Mouse (Mus musculus): ENCODE data around the gene Dpp9.
"Not testable (repeated sequence)": the region's sequence is repeated elsewhere in the genome, so short reads cannot be mapped to it uniquely, and the experiment has no call there.

Dpp9 gene

DNA sequence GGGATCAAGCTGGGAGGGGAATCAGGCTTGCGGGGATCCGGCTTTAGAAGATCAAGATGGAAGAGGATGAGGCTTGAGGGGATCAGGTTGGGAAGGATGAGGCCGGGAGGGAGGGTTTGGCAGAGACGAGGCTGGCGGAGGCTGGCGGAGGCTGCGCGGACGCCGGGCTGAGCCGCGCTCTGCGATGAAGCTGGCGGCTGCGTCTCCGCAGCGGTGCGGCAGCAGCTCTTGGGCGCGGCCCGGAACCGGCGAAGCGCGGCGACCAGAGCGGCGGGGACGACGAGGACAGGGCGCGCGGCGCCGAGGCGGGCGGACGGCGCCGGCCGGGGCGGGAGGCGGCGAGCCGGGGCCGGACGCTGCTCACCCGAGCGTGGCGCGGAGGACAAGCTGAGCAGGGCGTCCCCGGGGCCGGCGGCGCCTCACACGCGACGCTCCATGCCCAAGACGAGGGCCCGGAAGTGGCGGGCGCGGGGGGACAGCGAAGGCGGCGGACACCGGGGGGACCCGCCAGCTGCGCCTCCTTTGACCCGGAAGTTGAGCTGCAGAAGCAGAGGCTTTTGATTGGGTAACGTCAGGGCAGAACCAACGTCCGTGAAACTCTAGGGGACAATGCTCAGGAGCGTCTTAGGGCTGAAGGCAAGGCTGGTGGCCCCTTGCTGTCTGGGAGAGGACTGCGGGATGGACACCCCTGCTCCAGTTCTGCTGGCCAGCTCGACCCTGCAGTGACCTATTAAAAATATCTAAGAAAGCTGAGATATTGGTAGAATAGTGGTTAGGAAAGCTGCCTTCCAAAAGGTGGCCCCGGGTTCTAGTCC lies at the start of gene Dpp9:
Gene Dpp9 (minus strand): TSS at position 529 of the 815 bp plus-strand sequence.
- DNase-seq: peak; percentile 93

DNA sequence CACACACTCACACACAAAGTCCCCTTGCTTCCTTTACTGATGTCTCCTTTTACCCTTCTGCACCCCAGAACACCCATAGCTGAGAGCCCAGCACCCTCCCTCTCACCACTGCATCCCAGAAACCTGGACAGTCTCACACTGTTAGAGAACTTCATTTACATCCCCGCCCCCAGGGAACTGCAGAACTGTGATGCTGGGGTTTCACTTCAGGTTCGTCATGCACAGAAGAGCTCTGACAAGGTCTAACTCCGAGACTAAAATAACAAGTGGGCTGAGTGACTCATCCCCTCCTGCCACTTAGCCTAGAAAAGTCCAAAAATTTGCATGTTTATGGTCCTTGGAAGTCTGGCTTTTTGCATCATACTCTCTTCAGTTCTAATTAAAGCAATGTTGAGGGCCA lies 47.6 kb upstream of the Dpp9 start:
- DNase-seq: peak; percentile 13

DNA sequence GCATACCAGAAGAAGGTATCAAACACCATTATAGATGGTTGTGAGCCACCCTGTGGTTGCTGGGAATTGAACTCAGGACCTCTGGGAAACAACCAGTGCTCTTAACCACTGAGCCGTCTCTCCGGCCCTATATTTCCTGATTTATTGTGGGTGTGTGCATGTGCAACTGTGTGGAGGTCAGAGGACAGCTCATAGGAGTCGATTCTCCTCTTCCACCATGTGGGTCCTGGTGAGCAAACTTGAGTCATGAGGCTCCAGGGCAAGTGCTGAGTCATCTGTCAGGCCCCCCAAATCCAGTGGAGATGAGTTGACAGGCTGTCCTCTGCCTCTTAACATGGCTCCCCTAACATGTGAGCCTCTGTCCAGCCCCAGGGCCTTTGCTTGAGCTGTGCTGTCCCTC lies 47.2 kb upstream of the Dpp9 start:
- DNase-seq: peak; percentile 8

DNA sequence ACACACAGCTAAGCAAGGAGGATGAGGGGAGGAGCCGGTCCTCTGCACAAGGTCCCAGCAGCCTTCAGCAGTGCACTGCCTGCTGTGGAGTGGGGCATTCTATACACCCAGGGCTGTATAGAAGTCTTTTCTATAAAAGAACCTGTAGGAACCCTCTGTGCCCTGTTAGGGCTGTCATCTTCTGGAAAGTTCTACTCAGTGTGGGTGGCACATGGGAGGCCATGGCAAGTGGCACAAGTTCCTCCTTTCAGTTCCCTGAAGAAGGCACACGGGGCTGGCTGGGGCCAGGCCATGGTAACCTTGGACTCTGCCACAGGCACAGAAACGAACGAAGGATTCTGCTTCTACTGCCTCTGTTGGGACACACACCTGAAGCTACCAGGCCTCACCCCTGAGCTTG lies 46.3 kb upstream of the Dpp9 start:
- DNase-seq: peak; percentile 15

DNA sequence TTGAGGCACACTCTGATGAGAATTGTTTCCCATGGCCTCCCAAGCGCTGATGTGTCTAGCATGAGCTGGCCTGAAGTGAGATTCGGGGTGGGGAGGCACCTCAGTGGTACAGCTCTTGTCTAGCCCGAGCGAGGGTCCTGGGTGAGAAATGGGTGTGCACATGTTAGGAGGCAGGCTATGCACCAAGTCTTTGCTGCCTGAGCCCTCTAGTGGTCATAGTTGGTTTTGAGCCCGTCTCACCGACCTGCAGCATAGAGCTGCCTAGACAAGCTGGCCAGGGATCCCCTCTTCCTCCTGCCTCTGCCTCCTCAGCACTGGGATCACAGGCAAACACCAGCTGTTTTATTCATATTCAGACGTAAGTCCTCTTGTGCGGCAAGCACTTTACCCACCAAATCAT lies 45.3 kb upstream of the Dpp9 start:
- peak; percentile 88 for DNase-seq

DNA sequence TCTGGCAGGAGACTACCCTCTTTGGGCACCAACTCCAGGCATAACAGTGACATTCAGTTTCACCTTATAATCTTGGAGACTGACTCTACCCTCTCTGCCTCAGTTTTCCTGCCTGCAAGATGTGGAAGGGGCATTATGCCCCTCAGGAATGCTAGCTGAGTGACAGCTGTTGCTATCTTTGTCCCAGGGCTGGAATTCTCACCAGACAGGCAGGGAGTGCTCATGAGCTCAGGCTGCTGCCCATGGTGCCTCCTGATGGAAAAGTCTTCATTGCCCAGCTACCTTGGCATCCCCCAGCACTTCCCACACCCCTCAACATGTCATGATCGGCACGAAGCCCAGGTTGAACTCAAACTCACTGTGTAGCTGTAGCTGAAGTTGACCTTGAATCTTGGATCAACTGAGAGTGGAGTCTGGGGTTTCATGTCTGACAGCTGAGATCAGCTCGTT lies 44.0 kb upstream of the Dpp9 start:
- no peak for DNase-seq

DNA sequence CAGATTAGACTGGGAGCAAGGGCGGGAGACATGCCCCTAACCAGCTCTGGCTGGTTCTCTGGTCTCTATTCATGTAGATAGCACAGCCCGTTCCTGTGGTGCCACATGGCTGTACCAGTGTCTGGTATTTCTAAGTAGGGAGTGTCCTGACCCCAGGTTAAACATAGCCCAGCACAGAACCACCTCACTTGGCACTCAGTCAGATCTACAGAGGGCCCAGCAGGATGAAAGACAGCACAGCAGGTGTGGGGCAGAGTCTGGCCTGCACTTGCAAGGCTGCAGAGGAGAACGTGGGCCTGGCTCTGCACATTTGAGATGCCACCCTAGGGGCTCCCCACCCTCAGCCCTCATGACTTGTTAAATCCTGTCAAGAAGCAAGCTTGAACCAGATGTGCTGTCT lies 42.5 kb upstream of the Dpp9 start:
- peak; percentile 32 for DNase-seq

DNA sequence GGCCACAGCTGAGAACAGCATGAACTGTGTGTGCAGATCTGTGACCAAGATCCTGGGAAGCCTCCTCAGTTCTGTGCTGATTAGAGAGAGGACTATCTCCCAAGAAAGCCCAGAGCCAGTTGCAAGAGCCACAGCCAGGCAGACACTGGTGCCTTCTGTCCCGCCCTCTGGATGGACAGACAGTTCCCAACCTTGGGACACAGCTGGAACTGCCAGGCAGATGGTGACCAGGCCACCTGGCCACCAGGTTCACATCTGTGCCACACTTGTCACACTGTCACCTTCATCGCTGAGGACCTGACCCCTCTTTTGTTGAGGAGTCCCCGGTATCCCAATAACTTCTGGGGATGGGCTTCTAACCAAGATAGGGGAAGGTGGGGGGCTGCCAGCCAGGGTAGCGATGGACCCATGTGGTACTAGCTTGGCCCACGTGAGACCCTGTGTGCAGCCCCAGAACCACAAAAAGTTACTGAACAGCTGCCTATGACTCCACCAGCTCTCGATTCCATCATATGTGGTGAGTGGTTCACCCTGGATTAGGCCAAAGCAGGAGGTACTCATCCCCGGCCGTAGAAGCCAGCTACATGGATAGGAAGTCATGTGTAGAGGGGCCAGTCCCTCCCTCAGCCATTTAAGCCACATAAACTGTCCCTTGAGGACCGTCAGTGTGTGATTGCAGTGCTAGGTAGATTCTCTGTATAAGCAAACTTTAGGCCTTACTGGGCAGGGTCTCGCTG lies 40.8 kb upstream of the Dpp9 start:
- DNase-seq: peak; percentile 10

DNA sequence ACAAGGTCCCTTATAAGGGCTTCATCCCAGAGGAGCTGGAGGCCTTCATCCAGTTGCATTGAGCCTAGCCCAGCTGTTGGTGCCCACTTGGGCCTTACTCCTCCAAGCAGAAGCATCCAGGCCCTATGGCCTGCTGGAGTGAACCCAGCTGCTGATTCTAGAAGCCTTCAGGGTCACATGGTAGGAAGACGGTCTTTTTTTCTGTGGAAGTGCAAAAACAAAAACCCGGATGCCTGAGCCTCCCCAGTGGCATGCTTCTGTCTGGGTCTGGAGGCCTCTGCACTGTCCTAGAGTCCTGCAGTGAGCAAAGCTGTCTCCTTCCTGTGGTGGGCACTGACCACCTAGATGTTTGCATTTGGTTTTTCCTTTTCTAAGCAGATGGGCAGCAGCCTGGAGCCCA lies 40.1 kb upstream of the Dpp9 start:
- not testable (repeated sequence) for DNase-seq

DNA sequence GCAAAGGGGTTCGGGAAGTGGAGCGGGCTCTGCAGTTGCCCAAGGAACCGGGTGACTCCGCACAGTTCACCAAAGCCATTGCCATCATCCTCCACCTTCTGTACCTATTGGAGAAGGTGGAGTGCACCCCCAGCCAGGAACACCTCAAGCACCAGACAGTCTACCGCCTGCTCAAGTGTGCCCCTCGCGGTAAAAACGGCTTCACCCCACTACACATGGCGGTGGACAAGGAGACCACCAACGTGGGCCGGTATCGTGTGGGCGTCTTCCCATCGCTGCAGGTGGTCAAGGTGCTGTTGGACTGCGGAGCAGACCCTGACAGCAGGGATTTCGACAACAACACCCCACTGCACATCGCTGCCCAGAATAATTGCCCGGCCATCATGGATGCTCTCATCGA lies 39.6 kb upstream of the Dpp9 start:
- peak; percentile 21 for DNase-seq

DNA sequence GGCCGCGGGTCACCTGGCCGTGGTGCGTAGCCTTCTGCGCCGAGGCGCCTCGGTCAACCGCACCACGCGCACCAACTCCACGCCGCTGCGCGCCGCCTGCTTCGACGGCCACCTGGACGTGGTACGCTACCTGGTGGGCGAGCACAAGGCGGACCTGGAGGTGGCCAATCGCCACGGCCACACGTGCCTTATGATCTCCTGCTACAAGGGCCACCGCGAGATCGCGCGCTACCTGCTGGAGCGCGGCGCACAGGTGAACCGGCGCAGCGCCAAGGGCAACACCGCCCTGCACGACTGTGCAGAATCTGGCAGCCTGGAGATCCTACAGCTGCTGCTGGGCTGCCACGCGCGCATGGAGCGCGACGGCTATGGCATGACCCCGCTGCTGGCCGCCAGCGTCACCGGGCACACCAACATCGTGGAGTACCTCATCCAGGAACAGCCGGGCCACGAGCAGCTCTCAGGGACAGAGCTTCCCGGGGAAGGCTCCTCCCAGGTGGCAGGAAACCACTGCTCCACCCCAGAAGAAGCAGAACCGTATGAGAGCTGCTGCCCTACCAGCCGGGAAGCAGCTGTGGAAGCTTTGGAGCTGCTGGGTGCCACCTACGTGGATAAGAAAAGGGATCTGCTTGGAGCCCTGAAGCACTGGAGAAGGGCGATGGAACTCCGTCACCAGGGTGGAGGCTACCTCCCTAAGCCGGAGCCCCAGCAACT lies 38.6 kb upstream of the Dpp9 start:
- DNase-seq: peak; percentile 52

DNA sequence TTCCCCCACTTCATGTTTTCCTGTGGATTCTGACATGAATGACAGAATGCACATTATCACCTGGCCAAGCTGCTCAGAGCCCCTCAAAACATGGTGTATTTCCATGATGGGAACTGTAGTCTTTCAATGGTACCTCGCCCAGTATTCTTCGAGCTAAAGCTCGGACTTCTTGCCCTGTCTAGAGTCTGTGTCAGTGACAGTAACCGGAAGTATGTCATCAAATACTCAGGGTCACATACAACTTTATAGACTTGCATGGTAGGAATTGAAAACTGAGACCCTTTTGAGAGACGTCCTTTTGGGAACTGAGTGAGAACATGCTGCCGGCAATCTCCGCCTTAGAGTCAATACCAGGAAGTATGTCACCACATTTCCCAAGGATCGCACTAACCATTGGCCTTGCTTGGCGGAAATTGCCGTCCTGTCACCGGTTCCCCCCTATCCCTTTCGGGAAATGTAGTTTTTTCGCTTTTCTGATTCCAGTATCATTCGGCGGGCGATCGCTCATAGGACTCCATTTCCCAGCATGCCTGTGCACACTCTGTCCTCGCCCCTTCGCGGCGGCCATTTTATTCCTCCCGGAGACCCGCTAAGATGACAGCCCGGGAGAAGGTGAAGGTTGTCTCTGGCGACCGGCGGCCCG lies 37.7 kb upstream of the Dpp9 start, which contains the start of gene Fem1a:
Gene Fem1a (plus strand): TSS at position 572 of the 643 bp plus-strand sequence.
- DNase-seq: peak; percentile 93

DNA sequence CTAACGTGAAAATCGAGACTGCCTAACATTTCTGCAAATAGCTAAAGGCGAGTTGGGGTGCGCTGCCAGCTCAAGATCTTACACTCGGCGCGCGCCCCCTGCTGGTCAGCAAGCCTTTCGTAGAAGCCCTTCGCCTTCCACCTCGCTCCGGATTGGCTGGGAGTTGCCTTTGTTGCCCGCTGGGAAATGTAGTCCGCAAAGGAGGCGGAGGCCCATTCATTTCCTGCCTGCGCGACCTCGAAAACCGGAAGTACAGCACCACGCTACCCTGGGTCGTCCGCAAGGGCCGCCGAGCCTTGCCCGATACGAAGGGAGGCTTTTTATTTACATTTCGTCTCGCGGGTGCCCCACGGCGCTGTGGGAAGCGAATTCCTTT lies 37.1 kb upstream of the Dpp9 start:
- peak; percentile 100 for DNase-seq

DNA sequence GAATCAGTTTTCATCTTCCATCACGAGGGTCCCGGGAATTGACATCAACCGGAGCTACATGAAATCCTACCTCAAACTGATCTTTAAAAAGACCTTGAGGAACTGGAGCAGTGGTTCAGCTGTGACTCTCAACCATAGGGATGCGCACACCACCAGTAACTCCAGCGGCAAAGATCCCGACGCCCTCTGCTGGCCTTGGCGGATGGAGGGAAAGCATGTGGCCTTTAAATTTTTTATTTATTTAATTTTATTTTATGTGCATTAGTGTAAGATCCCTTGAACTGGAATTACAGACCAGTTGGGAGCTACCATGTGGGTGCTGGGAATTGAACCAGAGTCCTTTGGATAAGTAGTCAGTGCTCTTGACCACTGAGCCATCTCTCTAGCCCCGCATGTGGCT lies 36.7 kb upstream of the Dpp9 start:
- DNase-seq: peak; percentile 68

DNA sequence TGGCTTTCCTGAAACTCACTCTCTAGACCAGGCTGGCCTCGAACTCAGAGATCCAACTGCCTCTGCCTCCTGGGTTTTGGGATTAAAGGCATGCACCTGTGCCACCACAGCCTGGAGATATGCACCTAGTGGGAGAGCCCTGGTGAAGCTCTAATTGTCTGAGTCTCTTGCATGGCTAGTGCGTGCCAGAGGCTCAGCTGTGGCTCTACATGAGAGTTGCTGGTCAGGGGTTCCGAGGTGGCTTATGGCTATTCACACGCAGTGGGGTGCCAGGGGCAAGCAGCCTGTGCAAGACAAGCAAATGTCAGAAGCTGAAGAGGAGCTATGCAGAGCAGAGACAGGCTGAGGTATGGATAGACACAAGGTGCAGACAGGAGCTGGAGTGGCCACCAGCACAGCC lies 36.0 kb upstream of the Dpp9 start:
- DNase-seq: no peak

DNA sequence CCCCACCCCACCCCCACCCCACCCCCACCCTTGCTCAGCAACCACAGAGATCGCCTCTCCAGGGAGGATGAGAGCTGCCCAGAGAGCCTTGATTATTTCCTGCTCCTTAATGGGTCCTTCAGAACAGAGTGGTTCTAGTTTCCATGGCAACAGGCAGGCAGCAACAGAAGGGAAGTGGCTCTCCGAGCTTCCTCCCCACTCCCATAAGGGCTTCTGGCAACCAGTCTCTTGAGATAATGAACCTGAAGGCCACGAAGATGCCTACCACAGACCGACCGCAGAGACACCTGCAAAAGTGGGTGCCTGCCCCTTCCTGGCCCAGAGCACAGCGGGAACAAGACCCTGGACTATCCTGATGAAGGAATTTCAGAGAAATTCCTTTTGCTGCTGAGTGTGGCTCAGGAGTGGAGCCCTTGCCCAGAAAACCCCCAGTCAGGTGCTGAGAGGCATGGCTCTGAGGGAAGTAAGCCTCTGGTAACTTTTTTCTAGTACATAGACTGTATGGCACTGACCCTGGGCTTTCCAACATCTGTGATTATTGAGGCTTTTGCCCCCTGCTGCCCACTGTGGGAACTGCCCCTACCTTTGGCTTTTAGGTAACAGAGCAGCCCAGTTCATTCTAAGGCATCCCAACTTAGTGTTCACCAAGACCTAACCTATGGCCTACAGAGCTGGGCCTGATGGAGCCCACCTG lies 32.6 kb upstream of the Dpp9 start:
- DNase-seq: peak; percentile 82

DNA sequence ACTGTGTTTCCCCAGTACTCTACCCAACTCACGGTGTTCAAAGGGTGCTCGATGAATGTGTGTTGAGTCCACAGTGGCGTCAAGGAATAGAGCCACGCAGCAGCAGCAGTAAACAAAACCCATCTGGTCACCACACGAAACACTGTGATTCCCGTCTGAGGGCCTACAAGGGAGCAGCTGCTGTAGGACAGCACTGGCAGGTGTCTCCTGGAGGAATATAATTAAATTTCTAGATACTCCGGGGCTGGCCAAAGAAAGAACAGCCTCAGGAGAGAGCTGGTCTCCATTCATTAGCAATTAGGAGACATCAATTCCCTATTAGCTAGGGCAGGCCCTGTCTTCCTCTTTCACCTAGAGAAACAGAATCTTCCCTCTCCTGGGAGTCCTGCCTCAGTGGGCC lies 26.9 kb upstream of the Dpp9 start:
- DNase-seq: no peak

DNA sequence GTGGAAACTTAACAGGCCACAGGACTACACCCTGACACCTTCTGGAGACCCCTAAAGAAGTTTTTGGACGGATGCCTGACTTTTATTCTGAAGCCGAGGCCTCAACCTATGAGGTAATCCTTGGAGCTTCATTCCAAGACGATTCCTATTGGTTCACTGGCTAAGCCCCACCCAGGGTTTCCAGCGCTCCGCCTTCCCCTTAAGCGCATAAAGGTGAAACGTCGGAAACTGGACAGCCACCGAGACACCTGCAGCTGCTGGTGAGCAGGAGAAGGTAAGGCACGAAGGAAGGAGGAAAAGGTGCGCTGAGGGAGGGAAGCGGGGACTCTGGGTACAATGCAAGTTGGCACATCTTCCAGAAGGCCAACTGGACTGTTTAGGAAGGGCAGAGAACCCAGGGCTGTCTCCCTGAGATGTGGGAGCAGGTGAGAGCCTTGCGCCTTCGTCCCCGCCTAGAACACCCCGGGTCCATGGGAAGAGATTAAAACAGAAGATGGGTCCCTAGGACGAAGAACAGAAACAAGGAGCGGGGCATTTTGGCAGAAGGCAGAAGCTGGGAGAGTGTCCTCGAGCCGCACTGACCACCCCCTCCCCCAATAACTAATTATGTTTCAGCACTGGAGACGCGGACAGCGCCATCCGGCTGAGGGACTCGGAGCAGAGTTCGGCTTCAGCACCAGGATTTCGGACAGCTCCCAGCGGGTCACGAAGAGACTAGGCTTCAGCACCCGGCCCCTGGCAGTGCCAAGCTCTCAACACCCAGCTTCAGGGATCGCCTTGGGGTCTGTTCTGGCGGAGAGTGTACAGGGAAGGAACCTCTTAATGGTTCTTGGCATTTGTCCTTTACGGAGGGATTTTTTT lies 23.1 kb upstream of the Dpp9 start:
- peak; percentile 98 for DNase-seq

DNA sequence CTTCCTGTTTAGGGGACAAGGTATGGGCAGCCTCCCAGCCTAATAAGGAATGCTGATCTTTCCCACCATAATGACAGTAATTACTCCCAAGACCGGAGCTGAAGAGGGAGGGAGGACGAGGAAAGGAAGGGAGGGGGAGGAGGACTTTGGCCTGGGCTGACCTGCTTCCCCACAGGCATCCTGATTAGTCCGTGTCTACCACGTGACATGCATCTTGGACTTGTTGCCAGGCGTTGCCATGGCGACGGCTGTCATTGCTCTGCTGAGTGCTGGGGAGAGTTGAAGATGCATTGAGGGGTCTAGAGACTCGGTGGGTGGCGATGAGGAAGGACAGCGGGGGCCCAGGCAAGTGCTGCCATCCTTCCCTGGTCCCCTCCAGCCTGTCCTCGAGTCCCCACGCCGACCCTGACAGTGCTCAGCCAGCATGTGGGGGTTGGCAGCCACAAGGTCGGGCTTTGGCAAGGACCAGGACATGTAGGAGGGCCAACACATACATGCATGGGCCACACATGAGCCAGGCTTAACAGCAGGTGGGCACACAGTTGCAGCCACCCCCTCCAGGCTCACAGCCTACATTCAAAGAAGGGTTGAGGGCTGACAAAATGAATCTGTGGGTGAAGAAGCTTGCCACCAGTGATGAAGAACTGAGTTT lies 15.2 kb upstream of the Dpp9 start:
- DNase-seq: peak; percentile 80

DNA sequence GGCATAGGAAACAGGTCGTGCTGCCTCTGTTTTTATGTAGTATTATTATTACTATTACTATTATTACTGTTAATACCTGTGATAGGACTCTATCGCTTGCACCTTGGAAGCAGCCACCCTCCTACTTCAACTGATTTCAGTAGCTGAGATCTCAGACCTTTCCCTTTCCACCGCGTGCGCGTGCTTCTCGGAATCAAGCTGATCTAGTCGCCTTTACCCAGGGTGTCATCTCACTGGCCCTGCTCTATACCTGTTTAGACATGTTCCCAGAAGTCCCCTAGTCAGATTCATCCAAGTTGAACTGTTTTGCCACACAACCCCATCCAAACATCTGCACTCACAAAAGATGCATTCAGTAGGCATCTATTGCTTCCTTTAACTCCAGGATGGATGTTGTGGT lies 14.7 kb upstream of the Dpp9 start:
- DNase-seq: no peak

DNA sequence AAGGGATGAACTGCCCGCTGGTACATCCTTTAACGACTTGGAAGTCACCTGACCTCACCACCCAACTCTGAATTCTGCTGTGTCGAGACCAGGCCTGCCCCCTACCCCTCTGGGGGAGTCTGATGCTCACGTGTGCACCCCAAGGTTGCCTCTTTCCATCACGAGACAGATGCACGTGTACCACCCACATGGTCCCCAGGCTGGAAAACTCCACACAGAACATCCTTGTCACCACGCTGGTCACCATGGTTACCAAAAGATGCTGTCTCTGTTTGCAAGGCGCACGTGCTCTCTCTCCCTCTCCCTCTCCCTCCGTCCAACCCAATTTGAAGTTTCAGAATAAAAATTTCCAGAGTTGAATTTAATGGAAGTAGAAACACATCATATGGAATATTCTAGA lies 11.2 kb upstream of the Dpp9 start:
- no peak for DNase-seq
